Mouse (Mus musculus): ENCODE measurements at regions not wholly inside any gene's neighbourhood (a gene's known extent, or its start where the extent isn't known, plus 50 kb on each side); places are given as distances from the start of the nearest gene placed in this dataset.

GRCm38 (mm10) chr2:61922496-61922895 is 119.8 kb downstream of the Tbr1 start:
- Histone ChIP-seq H3K4me1 (ENCODE audit: control insufficient read depth, insufficient read depth, low read length) (no peaks in the 10 kb centered on the region), H3K27ac (ENCODE audit: low read depth, low read length) (no peak overlapping the region), H3K27me3 (replicated peaks; ENCODE audit: control insufficient read depth, insufficient read depth, low read length) (no peaks in the 10 kb centered on the region), H3K4me2 (ENCODE audit: low read length) (no peak overlapping the region), H3K4me3 (ENCODE audit: low read depth, low read length) (no peak overlapping the region), H3K9ac (ENCODE audit: low read length) (no peak overlapping the region), H3K9me3 (replicated peaks; ENCODE audit: control insufficient read depth, low read length) (no peaks in the 10 kb centered on the region), H3K36me3 (ENCODE audit: control insufficient read depth, insufficient read depth, low read length) (no peaks in the 10 kb centered on the region)
- DNase-seq (ENCODE audit: low spot score), result no peak
- WGBS, result 93% methylated on average over 1 of the region's 1 CpGs
- ATAC-seq, result no peak

GRCm38 (mm10) chr2:61938296-61938695 is 108.0 kb upstream of the Slc4a10 start:
- H3K4me1 ChIP-seq (ENCODE audit: control insufficient read depth, insufficient read depth, low read length), result no peaks in the 10 kb centered on the region
- ATAC-seq (no peak), DNase-seq (ENCODE audit: low spot score) (peak; percentile 18)
- H3K9me3 ChIP-seq (replicated peaks; ENCODE audit: control insufficient read depth, low read length), result no peaks in the 10 kb centered on the region
- no peaks in the 10 kb centered on the region for H3K36me3 ChIP-seq (ENCODE audit: control insufficient read depth, insufficient read depth, low read length)
- no peak overlapping the region for H3K4me2 ChIP-seq (ENCODE audit: low read length)
- H3K27ac ChIP-seq (ENCODE audit: low read depth, low read length), result no peak overlapping the region
- no peak overlapping the region for H3K4me3 ChIP-seq (ENCODE audit: low read depth, low read length)
- no peak overlapping the region for H3K9ac ChIP-seq (ENCODE audit: low read length)
- no peaks in the 10 kb centered on the region for H3K27me3 ChIP-seq (replicated peaks; ENCODE audit: control insufficient read depth, insufficient read depth, low read length)
- 70% methylated on average over 2 of the region's 2 CpGs for WGBS

GRCm38 (mm10) chr2:61965916-61966315 is 80.3 kb upstream of the Slc4a10 start:
- Histone ChIP-seq H3K4me1 (ENCODE audit: control insufficient read depth, insufficient read depth, low read length) (no peaks in the 10 kb centered on the region), H3K27ac (ENCODE audit: low read depth, low read length) (no peak overlapping the region), H3K4me2 (ENCODE audit: low read length) (no peak overlapping the region), H3K9ac (ENCODE audit: low read length) (no peak overlapping the region), H3K27me3 (replicated peaks; ENCODE audit: control insufficient read depth, insufficient read depth, low read length) (no peaks in the 10 kb centered on the region), H3K9me3 (replicated peaks; ENCODE audit: control insufficient read depth, low read length) (no peaks in the 10 kb centered on the region), H3K4me3 (ENCODE audit: low read depth, low read length) (no peak overlapping the region), H3K36me3 (ENCODE audit: control insufficient read depth, insufficient read depth, low read length) (no peaks in the 10 kb centered on the region)
- ATAC-seq, result no peak
- 94% methylated on average over 2 of the region's 2 CpGs for WGBS
- DNase-seq (ENCODE audit: low spot score), result no peak

GRCm38 (mm10) chr2:61967724-61968123 is 78.5 kb upstream of the Slc4a10 start:
- Histone ChIP-seq H3K36me3 (ENCODE audit: control insufficient read depth, insufficient read depth, low read length) (no peaks in the 10 kb centered on the region), H3K4me3 (ENCODE audit: low read depth, low read length) (no peak overlapping the region), H3K4me1 (ENCODE audit: control insufficient read depth, insufficient read depth, low read length) (no peaks in the 10 kb centered on the region), H3K27ac (ENCODE audit: low read depth, low read length) (no peak overlapping the region), H3K9me3 (replicated peaks; ENCODE audit: control insufficient read depth, low read length) (no peaks in the 10 kb centered on the region; the same call in 1 of the 2 replicates), H3K27me3 (replicated peaks; ENCODE audit: control insufficient read depth, insufficient read depth, low read length) (no peaks in the 10 kb centered on the region), H3K9ac (ENCODE audit: low read length) (no peak overlapping the region), H3K4me2 (ENCODE audit: low read length) (no peak overlapping the region)
- DNase-seq (ENCODE audit: low spot score) (peak; percentile 77), ATAC-seq (peak; percentile 62; the same call in 1 of the 2 replicates)
- 13% methylated on average over 2 of the region's 2 CpGs for WGBS

- DNase-seq (ENCODE audit: low spot score) (no peak), ATAC-seq (no peak)
- Histone ChIP-seq H3K4me3 (ENCODE audit: low read depth, low read length) (no peak overlapping the region), H3K4me2 (ENCODE audit: low read length) (no peak overlapping the region), H3K36me3 (ENCODE audit: control insufficient read depth, insufficient read depth, low read length) (no peaks in the 10 kb centered on the region), H3K9ac (ENCODE audit: low read length) (no peak overlapping the region), H3K27ac (ENCODE audit: low read depth, low read length) (no peak overlapping the region), H3K27me3 (replicated peaks; ENCODE audit: control insufficient read depth, insufficient read depth, low read length) (no peaks in the 10 kb centered on the region), H3K9me3 (replicated peaks; ENCODE audit: control insufficient read depth, low read length) (no peaks in the 10 kb centered on the region; the same call in 1 of the 2 replicates), H3K4me1 (ENCODE audit: control insufficient read depth, insufficient read depth, low read length) (no peaks in the 10 kb centered on the region)
- 52% methylated on average over 2 of the region's 2 CpGs for WGBS
These were observed 76.2 kb upstream of the Slc4a10 start for GRCm38 (mm10) chr2:61970029-61970428.

GRCm38 (mm10) chr2:61984771-61985170 is 61.5 kb upstream of the Slc4a10 start:
- 60% methylated on average over 3 of the region's 3 CpGs for WGBS
- H3K9me3 ChIP-seq (replicated peaks; ENCODE audit: control insufficient read depth, low read length), result no peaks in the 10 kb centered on the region
- no peak overlapping the region for H3K4me2 ChIP-seq (ENCODE audit: low read length)
- H3K27ac ChIP-seq (ENCODE audit: low read depth, low read length), result no peak overlapping the region
- H3K36me3 ChIP-seq (ENCODE audit: control insufficient read depth, insufficient read depth, low read length), result no peaks in the 10 kb centered on the region
- no peaks in the 10 kb centered on the region for H3K4me1 ChIP-seq (ENCODE audit: control insufficient read depth, insufficient read depth, low read length)
- H3K9ac ChIP-seq (ENCODE audit: low read length), result no peak overlapping the region
- DNase-seq (ENCODE audit: low spot score) (no peak), ATAC-seq (no peak)
- no peak overlapping the region for H3K4me3 ChIP-seq (ENCODE audit: low read depth, low read length)
- H3K27me3 ChIP-seq (replicated peaks; ENCODE audit: control insufficient read depth, insufficient read depth, low read length), result no peaks in the 10 kb centered on the region

- DNase-seq (ENCODE audit: low spot score) (peak; percentile 48), ATAC-seq (no peak)
- Histone ChIP-seq H3K27ac (ENCODE audit: low read depth, low read length) (no peak overlapping the region), H3K9ac (ENCODE audit: low read length) (no peak overlapping the region), H3K4me1 (ENCODE audit: control insufficient read depth, insufficient read depth, low read length) (no peaks in the 10 kb centered on the region), H3K27me3 (replicated peaks; ENCODE audit: control insufficient read depth, insufficient read depth, low read length) (no peaks in the 10 kb centered on the region), H3K4me3 (ENCODE audit: low read depth, low read length) (no peak overlapping the region), H3K9me3 (replicated peaks; ENCODE audit: control insufficient read depth, low read length) (no peaks in the 10 kb centered on the region), H3K36me3 (ENCODE audit: control insufficient read depth, insufficient read depth, low read length) (no peaks in the 10 kb centered on the region), H3K4me2 (ENCODE audit: low read length) (no peak overlapping the region)
- 60% methylated on average over 5 of the region's 5 CpGs for WGBS
These were observed 59.2 kb upstream of the Slc4a10 start for GRCm38 (mm10) chr2:61986967-61987550.
